Mouse (Mus musculus) MEL (cell line): ENCODE data around the gene Gpt2.

Experiments
- CTCF ChIP-seq, 3 experiments: IDR thresholded peaks in 2 of 3; conservative IDR thresholded peaks in 1 of 3; 2 replicates each; pipeline ENCODE4 v1.5.1; 2011 to 2012; ENCODE audit warnings: low read length in 3 of 3, low read depth in 2 of 3, mild to moderate bottlenecking in 2 of 3, improper control_type of control experiment in 1 of 3, inconsistent platforms in 1 of 3, mixed read lengths in 1 of 3, moderate library complexity in 1 of 3; ENCODE audit not compliant: control insufficient read depth in 1 of 3, insufficient read depth in 1 of 3, poor library complexity in 1 of 3, severe bottlenecking in 1 of 3
- ELF1 ChIP-seq: IDR thresholded peaks from 2 replicates; pipeline ENCODE4 v1.6.1; 2014; ENCODE audit warnings: low read depth, mild to moderate bottlenecking, inconsistent platforms, low read length, improper control_type of control experiment, moderate library complexity
- MAZ ChIP-seq: IDR thresholded peaks from 2 replicates; pipeline ENCODE4 v1.6.1; 2012; ENCODE audit warnings: low read depth, mild to moderate bottlenecking, inconsistent platforms, low read length, improper control_type of control experiment
- MYC ChIP-seq: IDR thresholded peaks from 2 replicates; pipeline ENCODE4 v1.6.1; 2011; ENCODE audit warnings: low read depth, mild to moderate bottlenecking, low read length, improper control_type of control experiment, moderate library complexity
- NRF1 ChIP-seq: IDR thresholded peaks from 2 replicates; pipeline ENCODE4 v1.6.1; 2014; ENCODE audit warnings: low read depth, mild to moderate bottlenecking, inconsistent platforms, low read length, improper control_type of control experiment, moderate library complexity; ENCODE audit not compliant: poor library complexity, insufficient read depth, severe bottlenecking
- SIN3A ChIP-seq: IDR thresholded peaks from 2 replicates; pipeline ENCODE4 v1.6.1; 2012; ENCODE audit warnings: low read length, improper control_type of control experiment, inconsistent platforms
- USF1 ChIP-seq: IDR thresholded peaks from 2 replicates; pipeline ENCODE4 v1.6.1; 2014; ENCODE audit warnings: low read depth, mild to moderate bottlenecking, inconsistent platforms, low read length, improper control_type of control experiment, moderate library complexity

DNA sequence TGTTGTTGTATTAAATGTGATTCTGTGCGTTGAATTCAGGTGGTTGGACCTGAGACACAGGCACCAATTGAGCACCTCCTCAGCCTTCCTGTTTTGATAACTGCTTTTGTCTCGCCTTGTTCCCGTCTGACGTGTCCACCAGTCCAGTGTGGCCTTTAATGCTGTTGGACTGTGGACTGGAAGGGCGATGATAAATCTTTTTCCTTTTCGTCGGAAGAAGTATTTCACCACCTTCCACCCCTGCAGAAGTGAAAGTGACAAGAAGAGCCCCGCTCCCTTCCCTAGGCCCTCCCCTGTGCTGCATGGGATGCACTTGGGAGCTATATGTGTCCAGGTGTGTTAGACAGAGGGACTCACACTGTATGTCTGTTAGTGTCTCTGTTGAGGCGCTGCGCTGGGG is 8.1 kb downstream of the Gpt2 start:
- TF ChIP-seq MYC (no peak), CTCF (IDR thresholded peaks at IDR 0.05 in 2 of 3, conservative IDR thresholded peaks at IDR 0.05 in 1 of 3; ENCODE audit: control insufficient read depth in 1 of 3, insufficient read depth in 1 of 3, low read depth in 2 of 3, low read length in 3 of 3, poor library complexity in 1 of 3, severe bottlenecking in 1 of 3) (no peak), USF1 (no peak), ELF1 (no peak), NRF1 (no peak), SIN3A (no peak), MAZ (no peak)
